Mouse (Mus musculus) bone marrow, adult 2 months (tissue): ENCODE measurements at regions not wholly inside any gene's neighbourhood (a gene's known extent, or its start where the extent isn't known, plus 50 kb on each side); places are given as distances from the start of the nearest gene placed in this dataset.

Source experiments
- CTCF ChIP-seq: fragments of 200-500 bp; IDR thresholded peaks from 2 replicates; pipeline ENCODE4 v1.5.1; 2011; ENCODE audit warnings: low read length, control low read depth; ENCODE audit not compliant: control insufficient read depth, insufficient read depth
- POLR2A ChIP-seq: fragments of 200-500 bp; IDR thresholded peaks from 2 replicates; pipeline ENCODE4 v1.6.1; 2011; ENCODE audit warnings: low read depth, mild to moderate bottlenecking, control low read depth, low read length, borderline replicate concordance; ENCODE audit not compliant: control insufficient read depth

GRCm38 (mm10) chr15:31883516-31883915 is 281.9 kb downstream of the Fam173b start:
- TF ChIP-seq POLR2A (no peak), CTCF (no peak)
